ENCODE assay signal across 16 mouse cellular contexts in genomic region chr15:81080405-81080804, GRCm38 (mm10).
A peak's percentile ranks its signal among the peaks of the same experiment; 100 is the strongest.
DNase-seq lines count a peak whose midpoint lies in the region.
"Had no signal": no experiment of that assay in that cellular context is flagged by ENCODE, and none has a peak within 500 bp of the region (broad histone marks: within the 10 kb centered on the region; RNA-seq: fewer than 3 reads in every experiment).

No protein-coding gene starts in this region.

- peak; percentile 53 for DNase-seq in CD4-positive, CD25-positive, alpha-beta regulatory T cell, adult 2 months (ENCODE audit: low read depth, low spot score)
- peak; percentile 44 for DNase-seq in T-cell, adult 2 months (ENCODE audit: low spot score)
- peak; percentile 63 for DNase-seq in induced T-regulatory cell, adult 2 months (ENCODE audit: low read depth)
- DNase-seq in naive thymus-derived CD4-positive, alpha-beta T cell, adult 2 months (ENCODE audit: low read depth), result peak; percentile 48
- no peak for DNase-seq in neural tube, embryonic 10.5 days (ENCODE audit: extremely low spot score, low spot score)
- DNase-seq in heart, adult 8-10 months (ENCODE audit: low spot score), result no peak
- DNase-seq in right cerebral cortex, adult 2 months (ENCODE audit: low spot score in 2 of 2), result no peak
- DNase-seq: adrenal gland, postnatal 14 days; cerebellum, adult 18-20 months; cerebellum, adult 9-10 months; cerebellum, postnatal 25 days; gastrocnemius, postnatal 25 days; heart, adult 18-20 months; heart, postnatal 14 days; heart, postnatal 4 days; kidney, adult 18-20 months had no signal

Comparison
In these comparisons a context has a peak if more than half of its experiments do, and no peak if none do; other contexts are left out.
1. DNase-seq: peak in CD4-positive, CD25-positive, alpha-beta regulatory T cell, adult 2 months (single experiment), T-cell, adult 2 months (single experiment), induced T-regulatory cell, adult 2 months (single experiment) and naive thymus-derived CD4-positive, alpha-beta T cell, adult 2 months (single experiment); none in neural tube, embryonic 10.5 days (single experiment), heart, adult 8-10 months (single experiment) and right cerebral cortex, adult 2 months (0 of 2).